ENCODE assay signal across 9 mouse cellular contexts in genomic region chr6:125661106-125661877, GRCm38 (mm10). TPM values are rescaled to one million over a fixed set of nuclear protein-coding genes. Genes with fewer than 3 reads are reported as not detected.
A peak's percentile ranks its signal among the peaks of the same experiment; 100 is the strongest.
DNase-seq lines count a peak whose midpoint lies in the region; ATAC-seq and TF ChIP-seq lines count a peak whose summit lies in the region.
"Had no signal": no experiment of that assay in that cellular context is flagged by ENCODE, and none has a peak within 500 bp of the region (broad histone marks: within the 10 kb centered on the region; RNA-seq: fewer than 3 reads in every experiment).

No protein-coding gene starts in this region.

- 43% methylated on average over 14 of the region's 14 CpGs for WGBS in lung, embryonic 15.5 days

- H3K79me3 ChIP-seq in C2C12 (ENCODE audit: low read depth), result no peaks in the 10 kb centered on the region

- DNase-seq in T-cell, adult 2 months (ENCODE audit: low spot score), result peak; percentile 38
- DNase-seq in cerebellum, postnatal 4 days (ENCODE audit: low spot score in 2 of 2), result peak; percentile 48 to 76
- DNase-seq in layer of hippocampus, adult 11-12 months (ENCODE audit: low spot score), result peak; percentile 70
- DNase-seq in right cerebral cortex, postnatal 10 days (ENCODE audit: low spot score in 2 of 2), result peak; percentile 49 to 79
- peak; percentile 38 to 74 for DNase-seq in urinary bladder, postnatal 36 days (ENCODE audit: low spot score in 2 of 2)

- H3K9me3 ChIP-seq in lung, embryonic 15.5 days, result no peaks in the 10 kb centered on the region
- H3K9me3 ChIP-seq: limb, embryonic 15.5 days had no signal

- no peak overlapping the region for H3K4me2 ChIP-seq in lung, embryonic 15.5 days
- H3K4me2 ChIP-seq: limb, embryonic 15.5 days had no signal

- peaks cover 57% of the 10 kb centered on the region for H3K27me3 ChIP-seq in C2C12 (ENCODE audit: control insufficient read depth, insufficient read depth, insufficient read length)
- no peaks in the 10 kb centered on the region for H3K27me3 ChIP-seq in lung, embryonic 15.5 days

- no peak overlapping the region for H3ac ChIP-seq in C2C12 (ENCODE audit: control insufficient read depth, insufficient read length, low read depth)

- H3K9ac ChIP-seq in lung, embryonic 15.5 days, result no peak overlapping the region
- H3K9ac ChIP-seq: limb, embryonic 15.5 days had no signal

- ATAC-seq in granulocyte monocyte progenitor cell, adult 5-6 weeks (replicated peaks; ENCODE audit: poor library complexity, severe bottlenecking), result peak; percentile 87
- 0 out of 2 replicates have a peak, but pooled peaks have one; percentile 42 for ATAC-seq in lung, embryonic 15.5 days (ENCODE audit: borderline replicate concordance, extremely low read depth, low FRiP score, low TSS enrichment)

- H3K36me3 ChIP-seq in C2C12 (ENCODE audit: control insufficient read depth, insufficient read depth), result no peaks in the 10 kb centered on the region
- no peaks in the 10 kb centered on the region for H3K36me3 ChIP-seq in lung, embryonic 15.5 days
- H3K36me3 ChIP-seq: limb, embryonic 15.5 days had no signal

- H3K79me2 ChIP-seq in C2C12 (ENCODE audit: control insufficient read depth, insufficient read depth), result no peaks in the 10 kb centered on the region

- H3K4me3 ChIP-seq in C2C12 (ENCODE audit: insufficient read depth, poor library complexity, severe bottlenecking), result no peak overlapping the region
- H3K4me3 ChIP-seq in lung, embryonic 15.5 days, result no peak overlapping the region
- H3K4me3 ChIP-seq: limb, embryonic 15.5 days had no signal

- TF ChIP-seq CTCF in C2C12 (IDR thresholded peaks at IDR 0.05; ENCODE audit: control insufficient read depth, insufficient read depth, insufficient read length), result peak; percentile 89

- H3K27ac ChIP-seq in lung, embryonic 15.5 days, result no peak overlapping the region
- H3K27ac ChIP-seq: limb, embryonic 15.5 days had no signal

- H3K4me1 ChIP-seq in lung, embryonic 15.5 days, result no peaks in the 10 kb centered on the region
- H3K4me1 ChIP-seq: limb, embryonic 15.5 days had no signal

TF ChIP-seq in C2C12, 6 proteins besides CTCF, POLR2A, EP300 and RAD21:
- TF ChIP-seq MYOG (IDR thresholded peaks at IDR 0.05; ENCODE audit: control insufficient read depth, extremely low read depth, insufficient read length), result no peak
- no peak for TF ChIP-seq MAX (IDR thresholded peaks at IDR 0.05)
- no peak for TF ChIP-seq MYOD1 (IDR thresholded peaks at IDR 0.05; ENCODE audit: control insufficient read depth, insufficient read length, low read depth)
- no peak for TF ChIP-seq CEBPB (IDR thresholded peaks at IDR 0.05; ENCODE audit: low read depth)
- no peak for TF ChIP-seq USF1 (IDR thresholded peaks at IDR 0.05; ENCODE audit: low read depth)
- no peak for TF ChIP-seq FOSL1 (IDR thresholded peaks at IDR 0.05; ENCODE audit: insufficient read depth, low read length, poor library complexity, severe bottlenecking)

RNA-seq across cellular contexts. Expression of gene Ano2, which starts 28.9 kb away (rescaled TPM):
- polyA plus RNA-seq in C2C12 (2012; fragmentation: generic; extraction: Trizol), result not detected
- not detected in 2 replicates for total RNA-seq in granulocyte monocyte progenitor cell, adult 5-6 weeks (2014; fragmentation: Nextera tagmentation)
- total RNA-seq in granulocyte monocyte progenitor cell, adult 5-6 weeks (2017), result not detected in 2 replicates
- polyA plus RNA-seq in lung, embryonic 15.5 days (2015; fragmentation: Nextera tagmentation; extraction: Ambion mirVana), result 0.07 TPM in 1 of 2 replicates, not detected in the other
